Mouse (Mus musculus): ENCODE data around the gene Art2b. TPM values are rescaled to one million over a fixed set of nuclear protein-coding genes. Genes with fewer than 3 reads are reported as not detected.
A peak's percentile ranks its signal among the peaks of the same experiment; 100 is the strongest.
"Not testable (repeated sequence)": the region's sequence is repeated elsewhere in the genome, so short reads cannot be mapped to it uniquely, and the experiment has no call there.

Art2b gene
- polyA plus RNA-seq (2012; rRNA removed): 9.5 and 11.7 TPM in 2 replicates

DNA sequence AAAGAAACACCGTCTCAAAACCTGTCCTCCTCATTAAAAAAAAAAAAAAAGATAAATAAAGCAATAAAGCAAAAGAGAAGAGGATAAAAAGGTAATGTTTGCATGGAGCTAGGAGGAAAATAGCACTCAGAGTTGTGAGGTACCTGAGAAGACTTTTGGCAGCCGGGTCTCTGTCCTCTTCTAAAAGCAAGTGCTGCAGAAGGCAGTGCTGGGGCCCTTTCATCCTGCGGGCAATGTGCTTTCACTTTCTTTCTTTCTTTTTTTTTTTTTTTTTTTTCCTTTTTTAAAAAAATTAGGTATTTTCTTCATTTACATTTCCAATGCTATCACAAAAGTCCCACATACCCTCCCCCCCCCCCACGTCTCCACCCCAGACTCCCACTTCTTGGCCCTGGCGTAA is at the start of gene Art2b:
Gene Art2b (minus strand): TSS at position 193 of the 400 bp plus-strand sequence.
- Histone ChIP-seq H3K4me1 (ENCODE audit: control insufficient read depth, insufficient read depth, insufficient read length) (no peaks in the 10 kb centered on the region; the same call in 1 of the 2 replicates), H3K27me3 (ENCODE audit: control insufficient read depth, insufficient read depth, low read length) (no peaks in the 10 kb centered on the region), H3K27ac (ENCODE audit: insufficient read depth, low read length) (peak within 1 kb of the TSS; percentile 79), H3K36me3 (ENCODE audit: control insufficient read depth, insufficient read depth, low read length) (no peaks in the 10 kb centered on the region), H3K4me3 (ENCODE audit: extremely low read depth, insufficient read depth, insufficient read length) (peak within 1 kb of the TSS; percentile 49)
- no peak for DNase-seq (ENCODE audit: low read depth in 1 of 2, low spot score in 2 of 2)
- no peak for TF ChIP-seq POLR2A (IDR thresholded peaks at IDR 0.05; ENCODE audit: low read depth, low read length)
- no peak for TF ChIP-seq CTCF (IDR thresholded peaks at IDR 0.05; ENCODE audit: extremely low read depth, insufficient read depth, insufficient read length, insufficient replicate concordance)
- WGBS: 46% methylated on average over 5 of the region's 5 CpGs

DNA sequence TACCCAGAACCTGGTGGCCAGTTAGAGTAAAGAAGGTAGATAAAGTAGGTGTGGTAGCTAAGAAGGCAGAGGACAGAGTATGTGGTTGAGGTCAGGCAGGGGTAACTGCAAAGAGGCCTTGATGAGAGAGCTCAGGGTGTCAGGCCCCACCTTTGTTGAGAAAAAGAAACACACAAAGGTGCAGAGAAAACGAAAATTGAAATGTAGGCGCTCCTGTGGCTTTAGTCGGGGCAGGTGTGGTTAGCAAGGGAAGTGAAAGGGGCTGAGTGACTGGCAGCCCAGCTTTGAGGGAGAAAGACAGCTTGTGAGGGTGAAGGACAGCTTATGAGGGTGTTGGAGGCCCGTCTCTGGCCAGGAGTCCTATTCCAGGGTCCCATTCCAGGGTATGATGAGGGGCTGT is 49.1 kb upstream of the Art2b start:
- WGBS: 10% methylated on average over 4 of the region's 4 CpGs
- H3K4me1 ChIP-seq (ENCODE audit: control insufficient read depth, insufficient read depth, insufficient read length): no peaks in the 10 kb centered on the region
- DNase-seq (ENCODE audit: low read depth in 1 of 2, low spot score in 2 of 2): peak; percentile 13 to 19

DNA sequence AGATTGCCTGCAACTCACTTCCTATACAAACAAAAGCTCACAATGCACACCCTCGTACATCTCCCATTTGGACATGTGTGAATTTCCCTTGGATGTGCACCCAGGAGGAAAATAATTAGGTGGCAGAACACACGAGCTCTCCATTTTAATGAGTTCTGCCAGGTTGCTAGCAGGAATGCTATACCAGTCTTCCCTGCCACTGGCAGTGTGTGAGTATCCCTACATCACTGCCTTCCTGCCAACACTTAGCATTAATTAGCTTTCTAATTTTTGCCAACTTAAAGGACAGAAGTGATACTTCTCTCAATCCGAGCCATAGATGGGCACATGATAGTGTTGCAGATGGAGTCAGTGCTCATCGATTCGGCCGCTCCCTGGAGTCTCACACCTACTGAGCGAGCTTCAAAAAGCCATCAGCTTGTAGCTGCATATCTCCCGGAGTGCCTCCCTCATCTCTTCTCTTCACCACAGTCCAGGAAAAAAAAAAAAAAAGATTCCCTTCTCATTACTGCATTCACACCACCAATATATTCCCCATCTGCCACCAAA is 48.3 kb upstream of the Art2b start:
- H3K27ac ChIP-seq (ENCODE audit: insufficient read depth, low read length): peak overlapping the region; percentile 44; the same call in 1 of the 2 replicates
- no peak for DNase-seq (ENCODE audit: low read depth in 1 of 2, low spot score in 2 of 2)
- no peak for TF ChIP-seq POLR2A (IDR thresholded peaks at IDR 0.05; ENCODE audit: low read depth, low read length)
- no peaks in the 10 kb centered on the region for H3K4me1 ChIP-seq (ENCODE audit: control insufficient read depth, insufficient read depth, insufficient read length)
- H3K4me3 ChIP-seq (ENCODE audit: extremely low read depth, insufficient read depth, insufficient read length): no peak overlapping the region
- no peaks in the 10 kb centered on the region for H3K27me3 ChIP-seq (ENCODE audit: control insufficient read depth, insufficient read depth, low read length)
- H3K36me3 ChIP-seq (ENCODE audit: control insufficient read depth, insufficient read depth, low read length): no peaks in the 10 kb centered on the region
- WGBS: 92% methylated on average over 8 of the region's 8 CpGs

More for the DNA sequence above, 49.1 kb upstream of the Art2b start:
- H3K27ac ChIP-seq (ENCODE audit: insufficient read depth, low read length): peak overlapping the region; percentile 44
- no peak overlapping the region for H3K4me3 ChIP-seq (ENCODE audit: extremely low read depth, insufficient read depth, insufficient read length)
- no peak for TF ChIP-seq CTCF (IDR thresholded peaks at IDR 0.05; ENCODE audit: extremely low read depth, insufficient read depth, insufficient read length, insufficient replicate concordance)
- TF ChIP-seq POLR2A (IDR thresholded peaks at IDR 0.05; ENCODE audit: low read depth, low read length): no peak
- H3K36me3 ChIP-seq (ENCODE audit: control insufficient read depth, insufficient read depth, low read length): no peaks in the 10 kb centered on the region
- no peaks in the 10 kb centered on the region for H3K27me3 ChIP-seq (ENCODE audit: control insufficient read depth, insufficient read depth, low read length)

DNA sequence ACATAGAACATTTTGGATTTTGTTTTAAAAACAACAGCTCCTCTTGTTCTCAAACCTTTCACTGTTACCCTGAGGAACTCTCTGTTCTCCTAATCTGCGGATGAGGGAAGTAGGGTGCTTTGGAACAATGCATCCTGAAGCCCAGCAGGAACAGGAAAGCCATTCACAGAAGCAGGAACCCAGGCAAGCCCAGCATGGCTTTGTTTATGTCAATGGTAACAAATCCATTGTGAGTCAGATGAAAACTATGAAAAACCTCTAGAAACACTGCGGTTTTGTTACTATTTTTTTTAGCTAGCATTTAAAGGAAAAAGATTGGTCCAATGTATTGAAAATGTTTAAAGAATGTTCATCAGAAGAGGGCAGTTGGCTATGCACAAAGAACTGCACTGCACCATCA is 43.1 kb upstream of the Art2b start:
- no peak overlapping the region for H3K27ac ChIP-seq (ENCODE audit: insufficient read depth, low read length)
- no peaks in the 10 kb centered on the region for H3K27me3 ChIP-seq (ENCODE audit: control insufficient read depth, insufficient read depth, low read length)
- no peak for DNase-seq (ENCODE audit: low read depth in 1 of 2, low spot score in 2 of 2)
- 47% methylated on average over 2 of the region's 2 CpGs for WGBS
- H3K4me1 ChIP-seq (ENCODE audit: control insufficient read depth, insufficient read depth, insufficient read length): no peaks in the 10 kb centered on the region
- H3K36me3 ChIP-seq (ENCODE audit: control insufficient read depth, insufficient read depth, low read length): no peaks in the 10 kb centered on the region
- no peak overlapping the region for H3K4me3 ChIP-seq (ENCODE audit: extremely low read depth, insufficient read depth, insufficient read length)
- TF ChIP-seq CTCF (IDR thresholded peaks at IDR 0.05; ENCODE audit: extremely low read depth, insufficient read depth, insufficient read length, insufficient replicate concordance) (no peak), POLR2A (IDR thresholded peaks at IDR 0.05; ENCODE audit: low read depth, low read length) (no peak)

DNA sequence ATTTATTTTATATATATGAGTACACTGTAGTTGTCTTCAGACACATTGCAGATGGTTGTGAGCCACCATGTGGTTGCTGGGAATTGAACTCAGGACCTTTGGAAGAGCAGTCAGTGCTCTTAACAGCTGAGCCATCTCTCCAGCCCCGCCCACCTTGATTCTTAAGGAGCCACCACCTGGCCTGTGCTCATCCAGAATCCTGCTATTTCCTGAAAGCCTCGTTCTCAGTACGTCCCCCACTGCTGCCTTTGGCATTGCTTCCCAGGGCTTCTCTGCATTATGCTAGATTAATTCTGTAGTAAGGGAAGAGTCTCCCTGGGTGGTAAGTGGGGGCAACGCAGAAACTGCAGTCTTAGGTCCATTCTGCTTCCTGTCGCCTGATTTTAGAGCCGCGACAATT is 41.8 kb upstream of the Art2b start:
- WGBS: 85% methylated on average over 7 of the region's 7 CpGs
- H3K27me3 ChIP-seq (ENCODE audit: control insufficient read depth, insufficient read depth, low read length); H3K27ac ChIP-seq (ENCODE audit: insufficient read depth, low read length); DNase-seq (ENCODE audit: low read depth in 1 of 2, low spot score in 2 of 2); H3K4me1 ChIP-seq (ENCODE audit: control insufficient read depth, insufficient read depth, insufficient read length); H3K36me3 ChIP-seq (ENCODE audit: control insufficient read depth, insufficient read depth, low read length); H3K4me3 ChIP-seq (ENCODE audit: extremely low read depth, insufficient read depth, insufficient read length): not testable (repeated sequence)

DNA sequence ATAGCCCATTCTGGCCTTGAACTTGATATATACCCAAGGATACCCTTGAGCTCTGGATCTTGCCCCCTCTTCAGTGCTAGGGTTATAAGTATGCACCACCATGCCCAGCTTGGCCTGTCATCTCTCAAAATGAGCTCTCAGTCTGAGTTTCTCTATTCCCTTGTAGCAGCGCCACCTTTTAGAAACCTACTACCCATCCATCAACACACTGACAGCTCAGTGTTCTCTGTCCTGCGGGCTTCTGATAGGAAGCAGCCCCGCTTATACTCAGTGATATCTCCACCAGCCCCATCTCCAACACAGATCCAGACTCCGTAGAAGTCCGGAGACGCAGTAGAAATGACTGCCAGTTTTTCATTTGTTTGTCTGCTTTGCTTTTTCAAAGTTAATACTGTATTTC is 38.9 kb upstream of the Art2b start:
- Histone ChIP-seq H3K36me3 (ENCODE audit: control insufficient read depth, insufficient read depth, low read length) (no peaks in the 10 kb centered on the region), H3K4me3 (ENCODE audit: extremely low read depth, insufficient read depth, insufficient read length) (no peak overlapping the region), H3K27ac (ENCODE audit: insufficient read depth, low read length) (no peak overlapping the region), H3K4me1 (ENCODE audit: control insufficient read depth, insufficient read depth, insufficient read length) (peaks cover 3% of the 10 kb centered on the region; the same call in 1 of the 2 replicates), H3K27me3 (ENCODE audit: control insufficient read depth, insufficient read depth, low read length) (no peaks in the 10 kb centered on the region)
- no peak for DNase-seq (ENCODE audit: low read depth in 1 of 2, low spot score in 2 of 2)
- 50% methylated on average over 6 of the region's 6 CpGs for WGBS
- no peak for TF ChIP-seq CTCF (IDR thresholded peaks at IDR 0.05; ENCODE audit: extremely low read depth, insufficient read depth, insufficient read length, insufficient replicate concordance)

DNA sequence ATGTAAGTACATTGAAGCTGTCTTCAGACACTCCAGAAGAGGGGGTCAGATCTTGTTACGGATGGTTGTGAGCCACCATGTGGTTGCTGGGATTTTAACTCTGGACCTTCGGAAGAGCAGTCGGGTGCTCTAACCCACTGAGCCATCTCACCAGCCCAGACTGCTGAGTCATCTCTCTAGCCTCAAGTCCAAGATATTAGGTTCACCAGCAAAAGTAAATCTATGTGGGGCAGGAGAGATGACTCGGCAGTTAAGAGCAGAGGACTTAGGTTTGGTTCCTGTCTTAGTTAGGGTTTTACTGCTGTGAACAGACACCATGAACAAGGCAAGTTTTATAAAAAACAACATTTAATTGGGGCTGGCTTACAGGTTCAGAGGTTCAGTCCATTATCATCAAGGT is 36.5 kb upstream of the Art2b start:
- H3K4me1 ChIP-seq (ENCODE audit: control insufficient read depth, insufficient read depth, insufficient read length); H3K4me3 ChIP-seq (ENCODE audit: extremely low read depth, insufficient read depth, insufficient read length); H3K36me3 ChIP-seq (ENCODE audit: control insufficient read depth, insufficient read depth, low read length); H3K27me3 ChIP-seq (ENCODE audit: control insufficient read depth, insufficient read depth, low read length); H3K27ac ChIP-seq (ENCODE audit: insufficient read depth, low read length); DNase-seq (ENCODE audit: low read depth in 1 of 2, low spot score in 2 of 2): not testable (repeated sequence)
- WGBS: 49% methylated on average over 4 of the region's 4 CpGs
